Mouse (Mus musculus) small intestine, adult 2 months (tissue): Measurements from ENCODE around the gene Tssk6.

Source experiments
- CTCF ChIP-seq: fragments of 200-500 bp; IDR thresholded peaks from 2 replicates; pipeline ENCODE4 v1.5.1; 2012; ENCODE audit warnings: low read depth, mild to moderate bottlenecking, control low read depth, inconsistent platforms, low read length, moderate library complexity, mixed read lengths; ENCODE audit not compliant: insufficient replicate concordance, insufficient read length; ENCODE audit errors: extremely low read depth
- POLR2A ChIP-seq: fragments of 200-500 bp; IDR thresholded peaks from 2 replicates; pipeline ENCODE4 v1.6.1; 2012; ENCODE audit warnings: low read depth, mild to moderate bottlenecking, control low read depth, inconsistent platforms, low read length, moderate library complexity

- TF ChIP-seq POLR2A (no peak), CTCF (no peak)
These were observed 27.3 kb upstream of the Tssk6 start for GRCm38 (mm10) chr8:69874654-69875053.
